Mouse (Mus musculus) cerebellum, adult 9-10 months (tissue): ENCODE data around the gene Abcc9.
"Not testable (repeated sequence)": the region's sequence is repeated elsewhere in the genome, so short reads cannot be mapped to it uniquely, and the experiment has no call there.

Experiments
- DNase-seq: peaks from one replicate; pipeline ENCODE4 v3.0.0; 2022

Gene Abcc9

DNA sequence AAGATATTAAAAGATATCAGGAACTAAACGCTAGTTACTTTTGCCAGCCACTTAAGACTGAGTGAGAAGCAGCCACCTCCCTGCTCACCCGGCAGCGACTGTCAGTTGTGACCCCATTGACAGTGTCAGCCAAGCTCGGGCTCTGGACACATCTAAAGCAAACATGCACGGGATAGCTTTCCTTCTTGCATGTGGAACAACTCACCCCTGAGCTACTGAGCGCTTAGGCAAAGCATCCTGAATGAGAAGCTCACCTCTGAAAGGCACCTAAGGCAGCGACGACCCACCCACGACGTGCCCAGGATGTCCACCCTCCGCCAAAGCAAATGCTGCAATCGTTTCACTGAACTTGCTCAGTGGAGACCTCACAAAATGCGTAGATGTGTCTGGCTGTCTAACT is 954 bp downstream of the Abcc9 start:
- DNase-seq: no peak

DNA sequence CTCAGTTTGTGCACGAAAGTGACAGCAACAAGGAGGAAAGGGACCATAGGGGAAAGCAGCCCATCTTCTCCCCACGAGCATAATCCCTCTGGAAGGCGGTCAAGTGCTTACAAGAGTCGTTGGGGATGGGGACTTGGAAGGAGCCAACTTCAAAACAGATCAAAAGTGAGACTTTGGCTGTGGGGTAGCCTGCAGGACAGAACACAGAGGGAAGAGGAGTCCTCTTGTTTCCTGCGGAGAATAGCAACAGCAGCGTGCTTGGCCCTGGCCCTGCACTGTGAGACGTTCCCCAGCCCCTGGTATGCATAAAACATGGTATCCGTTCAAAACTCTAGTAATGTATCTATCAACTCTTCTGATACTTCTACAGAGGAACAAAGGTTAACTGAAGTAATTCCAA is 1.4 kb downstream of the Abcc9 start:
- DNase-seq: no peak

DNA sequence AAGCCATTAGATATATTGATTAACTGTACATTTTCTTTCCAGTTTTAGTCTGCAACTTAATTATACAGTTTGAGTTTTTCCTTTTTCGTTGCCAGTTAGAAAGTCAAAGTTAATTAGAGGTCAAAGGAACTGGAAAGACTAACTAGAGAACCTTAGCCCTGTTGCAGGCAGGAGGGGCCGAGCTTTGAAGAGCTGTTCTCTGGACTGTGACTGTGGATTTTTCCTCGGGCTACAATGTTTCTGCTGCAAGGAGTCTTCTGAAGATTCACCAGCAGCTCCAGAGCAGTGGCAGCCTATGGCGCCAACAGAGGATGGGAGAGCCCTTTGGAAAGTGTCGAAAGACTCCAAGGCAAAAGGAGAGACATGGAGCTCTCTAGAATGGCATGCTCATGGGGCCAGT is 10.0 kb downstream of the Abcc9 start:
- DNase-seq: no peak

DNA sequence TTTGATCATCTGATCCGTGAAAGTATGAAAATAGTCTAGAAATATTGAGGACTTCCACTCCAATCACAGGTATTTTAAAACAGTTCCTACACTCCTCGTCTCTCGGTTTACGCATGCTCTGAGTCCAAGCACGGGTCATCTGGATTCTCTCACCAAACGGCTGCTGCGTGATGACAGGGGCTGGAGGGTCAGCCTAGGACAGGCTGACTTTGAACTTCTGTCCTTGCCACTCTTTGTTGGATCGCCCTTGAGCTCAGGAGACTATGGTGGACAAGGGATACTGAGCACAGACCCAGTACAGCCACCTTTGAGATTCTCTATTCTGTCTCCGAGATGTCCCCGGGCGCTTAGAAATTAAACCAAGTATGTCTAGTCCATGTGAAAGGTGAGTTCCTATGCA is 12.4 kb downstream of the Abcc9 start:
- DNase-seq: no peak

DNA sequence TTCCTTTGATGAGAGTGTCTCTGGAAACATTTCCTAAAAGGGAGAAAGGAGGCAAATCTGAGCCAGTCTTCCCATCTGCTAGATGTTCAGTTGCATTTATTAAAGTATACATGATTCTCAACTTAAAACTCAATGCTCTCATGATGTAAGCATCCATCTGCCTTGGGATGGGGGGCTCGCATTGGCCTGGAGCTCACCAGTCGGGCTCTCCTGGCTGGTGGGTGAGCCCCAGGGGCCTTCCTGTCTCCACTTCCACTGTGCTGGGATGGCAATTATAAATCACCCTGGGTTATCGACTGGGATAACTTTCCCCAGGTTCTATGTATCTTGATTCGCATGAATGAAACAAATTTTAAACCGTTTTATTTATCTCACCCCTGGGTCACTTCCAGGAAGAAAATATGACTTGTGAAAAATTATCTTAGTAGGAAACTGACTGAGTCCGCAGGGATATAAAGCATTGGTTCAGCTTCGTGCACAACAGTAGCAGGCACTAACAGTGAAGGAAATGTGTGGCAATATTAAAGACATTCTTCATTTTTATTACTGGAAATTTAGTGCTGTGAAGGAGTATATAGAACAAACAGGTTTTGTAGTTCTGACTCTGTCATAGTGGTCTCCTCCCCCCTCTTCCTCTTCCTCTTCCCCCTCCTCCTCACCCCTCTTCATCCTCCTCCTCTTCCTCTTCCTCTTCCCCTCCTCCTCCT is 19.0 kb downstream of the Abcc9 start:
- no peak for DNase-seq

DNA sequence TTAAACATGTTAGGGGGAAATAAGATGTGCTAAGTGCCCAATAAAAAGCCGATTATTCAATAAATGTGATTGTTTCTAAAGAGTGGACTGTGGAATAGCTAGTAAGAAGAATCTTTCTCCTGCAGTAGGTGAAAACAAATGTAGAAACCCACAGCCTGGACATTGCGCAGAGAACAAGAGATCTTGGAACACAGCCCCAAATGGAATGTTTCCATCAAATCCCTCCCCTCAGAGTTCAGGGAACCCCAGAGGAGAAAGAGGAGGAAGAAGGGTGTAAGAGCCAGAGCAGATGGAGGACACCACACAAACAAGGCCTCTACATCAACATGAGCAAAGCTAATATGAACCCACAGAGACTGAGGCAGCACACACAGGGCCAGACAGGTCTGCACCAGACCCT is 32.1 kb downstream of the Abcc9 start:
- no peak for DNase-seq

DNA sequence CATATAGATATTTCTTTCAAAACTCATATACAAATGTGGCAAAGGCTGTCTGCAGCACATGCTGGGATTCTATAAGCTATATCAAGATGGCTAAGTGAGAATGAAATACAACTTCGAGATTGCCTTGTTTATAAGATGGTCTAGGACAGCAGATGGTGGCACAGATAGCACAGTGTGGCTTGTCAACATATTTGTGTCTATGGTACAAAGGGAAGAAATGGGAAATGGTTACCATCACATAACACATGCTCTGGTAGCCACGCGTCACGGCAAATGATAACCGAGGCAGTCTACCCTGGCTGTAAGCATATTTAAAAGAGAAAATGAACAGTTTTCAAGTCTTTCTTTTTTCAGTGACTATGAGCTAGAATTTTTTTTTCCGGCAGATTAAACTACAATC is 32.8 kb downstream of the Abcc9 start:
- no peak for DNase-seq

DNA sequence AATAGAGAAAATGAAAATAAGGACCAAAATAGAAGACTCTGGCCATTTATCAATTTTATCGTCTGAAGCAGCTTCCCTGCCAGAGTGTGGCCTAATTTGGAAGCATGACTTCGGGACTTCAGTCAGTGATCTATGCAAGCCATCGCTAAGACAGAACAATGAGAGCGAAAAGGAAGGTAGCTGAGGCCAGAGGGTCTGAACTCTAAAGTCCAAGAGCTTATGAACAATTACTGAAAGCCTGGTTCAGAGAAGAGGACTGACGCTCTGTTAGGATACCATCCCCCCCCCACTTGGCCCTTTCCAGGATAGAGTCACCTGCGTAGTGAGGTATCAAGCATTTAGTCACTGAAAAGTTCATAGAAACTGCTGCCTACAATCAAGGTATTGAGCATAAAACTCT is 33.3 kb downstream of the Abcc9 start:
- DNase-seq: no peak

DNA sequence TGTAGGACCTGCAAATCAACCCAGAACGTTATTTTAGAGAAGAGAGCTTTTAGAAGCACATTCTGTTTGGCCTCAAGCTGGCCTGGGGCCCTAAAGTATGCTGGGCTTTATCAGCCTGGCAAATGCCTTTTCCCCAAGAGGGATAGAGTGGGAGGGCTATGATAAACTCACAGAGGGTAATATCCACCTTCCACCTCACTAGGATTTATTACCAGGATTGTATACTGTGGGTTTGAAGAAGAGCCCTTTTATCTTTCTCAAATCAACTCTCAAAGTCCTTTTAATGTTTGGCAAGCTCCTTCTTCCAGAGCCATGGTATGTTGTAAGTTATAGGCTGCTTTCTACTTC is 33.7 kb downstream of the Abcc9 start:
- no peak for DNase-seq

DNA sequence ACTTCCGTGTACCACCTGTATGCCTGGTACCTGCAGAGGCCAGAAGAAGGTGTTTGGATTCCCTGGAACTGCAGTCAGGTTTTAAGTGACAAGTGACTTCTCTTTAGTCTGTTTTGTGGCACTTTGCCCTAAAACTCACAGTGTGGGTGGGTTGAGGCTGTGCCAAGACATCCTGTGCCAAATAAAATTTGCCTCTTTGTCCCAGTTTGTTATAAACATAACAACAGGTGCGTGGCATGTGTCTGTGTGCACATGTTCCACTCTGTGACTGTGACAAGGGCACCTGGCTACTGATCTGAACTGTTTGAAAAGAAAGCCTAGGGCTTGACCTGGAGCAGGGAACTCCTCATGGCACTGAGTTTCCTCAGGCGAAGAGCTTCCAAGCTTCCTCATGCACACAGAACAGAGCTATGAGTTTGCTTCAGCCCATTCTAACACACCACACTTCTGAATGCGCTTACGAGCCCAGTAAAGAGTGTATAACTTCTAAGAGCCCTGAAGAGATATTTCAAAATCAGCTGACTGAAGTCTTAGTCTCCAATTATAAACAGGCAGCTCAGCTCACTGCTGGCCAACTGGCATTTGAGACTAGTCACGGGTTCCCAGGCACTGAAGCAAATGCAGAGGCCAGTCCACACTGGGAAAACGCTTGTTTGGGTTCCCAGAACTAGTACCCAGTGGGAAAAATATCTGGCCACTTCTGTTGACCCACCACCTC is 34.3 kb downstream of the Abcc9 start:
- DNase-seq: no peak

DNA sequence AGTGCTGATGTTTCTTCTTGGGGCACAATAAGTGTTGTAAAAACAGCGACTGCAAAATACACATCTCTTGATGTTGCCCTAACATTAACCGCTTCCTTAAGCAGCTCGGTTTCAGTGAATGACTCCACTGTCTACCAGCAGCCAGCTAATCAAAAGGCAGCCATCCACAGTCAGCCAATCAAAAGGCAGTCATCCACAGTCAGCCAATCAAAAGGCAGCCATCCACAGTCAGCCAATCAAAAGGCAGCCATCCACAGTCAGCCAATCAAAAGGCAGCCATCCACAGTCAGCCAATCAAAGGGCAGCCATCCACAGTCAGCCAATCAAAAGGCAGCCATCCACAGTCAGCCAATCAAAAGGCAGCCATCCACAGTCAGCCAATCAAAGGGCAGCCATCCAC is 40.1 kb downstream of the Abcc9 start:
- not testable (repeated sequence) for DNase-seq

DNA sequence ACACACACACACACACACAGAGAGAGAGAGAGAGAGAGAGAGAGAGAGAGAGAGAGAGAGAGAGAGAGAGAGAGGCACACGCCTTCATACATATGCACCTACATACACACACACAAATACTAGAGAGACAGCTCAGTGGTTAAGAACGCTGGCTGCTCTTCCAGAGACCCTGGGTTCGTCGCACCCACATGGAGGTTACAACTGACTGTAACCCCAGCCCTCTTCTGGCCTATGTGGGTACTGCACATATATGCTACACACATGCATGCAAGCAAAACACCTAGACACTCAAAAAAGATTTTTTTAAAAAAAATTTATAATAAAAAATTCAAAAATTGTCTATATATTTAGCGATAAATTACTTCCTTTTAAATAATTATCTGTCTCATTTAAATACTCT is 43.1 kb downstream of the Abcc9 start:
- no peak for DNase-seq

DNA sequence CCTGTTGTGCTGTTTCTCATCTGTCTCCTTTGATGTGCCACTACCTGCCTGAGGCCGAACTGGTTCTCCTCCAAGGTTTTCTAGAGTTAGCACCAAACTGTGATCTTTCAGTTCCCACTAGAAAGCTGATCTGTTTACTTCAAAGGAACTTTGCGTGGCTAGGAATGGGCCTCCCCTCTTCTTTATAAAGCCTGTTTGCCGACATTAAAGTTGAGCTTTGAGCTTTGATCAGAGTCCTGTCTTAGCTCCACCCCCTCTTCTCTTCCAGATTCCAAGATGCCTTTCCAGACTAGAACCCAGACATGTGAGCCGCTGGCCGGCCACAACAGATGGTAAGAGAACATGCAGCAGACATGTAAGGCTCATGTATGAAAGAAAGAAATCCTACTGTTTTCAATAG is 47.6 kb downstream of the Abcc9 start:
- no peak for DNase-seq

DNA sequence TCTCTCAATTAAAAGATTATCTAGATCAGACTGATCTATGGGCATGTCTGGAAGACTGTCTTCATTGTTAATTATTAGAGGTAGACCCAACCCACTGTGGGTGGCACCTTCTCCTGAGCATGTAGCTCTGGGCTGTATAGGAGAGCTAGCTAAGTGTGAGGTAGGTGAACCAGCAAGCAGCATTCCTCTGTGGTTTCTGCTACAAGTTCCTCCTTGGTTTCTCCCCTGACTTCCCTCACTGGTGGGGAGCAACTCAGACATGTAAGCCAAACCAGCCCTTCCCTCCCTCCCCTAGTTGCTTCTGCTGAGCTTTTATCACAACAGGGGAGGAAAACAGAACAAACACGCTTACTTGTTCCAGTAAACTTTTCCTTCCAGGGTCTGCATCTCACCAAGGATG is 49.9 kb downstream of the Abcc9 start:
- DNase-seq: no peak

DNA sequence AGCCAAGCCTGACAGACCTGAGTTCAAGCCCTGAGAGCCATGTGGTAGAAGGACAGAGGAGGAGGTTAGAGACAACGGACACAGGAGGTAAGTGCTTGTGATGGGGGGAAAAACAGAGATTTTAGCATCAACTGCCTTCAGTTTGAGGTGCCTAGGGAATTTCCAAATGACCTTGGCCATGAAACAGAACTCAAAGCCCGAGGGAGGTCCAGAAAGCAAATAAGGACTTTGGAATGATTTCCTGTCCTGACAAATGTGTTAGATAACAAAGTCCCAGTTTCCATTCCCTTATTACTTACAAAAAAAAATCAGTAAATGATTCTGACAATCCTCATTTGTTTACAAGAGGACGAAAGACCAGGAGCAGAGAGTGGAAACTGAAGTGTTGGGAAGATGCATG is 52.8 kb downstream of the Abcc9 start:
- DNase-seq: no peak

DNA sequence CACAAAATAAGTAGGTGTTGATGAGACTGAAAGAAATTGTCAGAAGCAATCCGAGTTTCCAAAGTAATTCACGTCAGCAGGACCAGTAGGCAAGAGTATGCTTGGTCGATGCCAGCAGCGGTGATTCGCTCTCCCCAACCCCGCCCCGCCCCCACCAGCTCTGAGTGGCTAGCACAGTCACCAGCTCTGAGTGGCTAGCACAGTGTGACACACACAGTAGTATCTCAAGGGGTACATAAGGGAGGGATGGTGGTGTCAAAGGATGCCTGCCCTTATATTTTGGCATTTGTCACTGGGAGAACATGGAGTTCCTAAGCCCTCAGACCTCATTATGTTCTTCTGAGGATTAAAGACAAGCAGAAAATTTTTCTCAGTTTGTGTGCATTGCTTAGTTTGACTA is 56.6 kb downstream of the Abcc9 start:
- no peak for DNase-seq

DNA sequence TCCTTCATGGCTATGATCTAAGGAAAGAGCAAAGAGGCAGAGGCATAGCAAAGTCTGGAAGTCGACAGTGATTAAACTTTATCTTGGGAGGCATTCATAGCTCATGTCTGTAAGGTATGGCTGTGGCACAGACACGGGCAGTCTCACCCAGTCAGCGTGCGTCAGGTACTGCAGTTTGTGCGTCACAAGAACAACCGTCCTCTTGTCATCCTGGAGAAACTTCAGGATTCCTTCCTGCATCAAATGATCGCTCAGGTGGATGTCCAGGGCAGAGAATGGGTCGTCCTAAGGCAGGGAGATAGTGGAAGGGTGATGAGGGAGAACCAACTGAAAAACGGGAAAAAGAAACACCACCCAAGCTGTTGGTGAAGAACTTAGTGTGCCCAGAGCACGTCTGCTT is 62.8 kb downstream of the Abcc9 start:
- no peak for DNase-seq

DNA sequence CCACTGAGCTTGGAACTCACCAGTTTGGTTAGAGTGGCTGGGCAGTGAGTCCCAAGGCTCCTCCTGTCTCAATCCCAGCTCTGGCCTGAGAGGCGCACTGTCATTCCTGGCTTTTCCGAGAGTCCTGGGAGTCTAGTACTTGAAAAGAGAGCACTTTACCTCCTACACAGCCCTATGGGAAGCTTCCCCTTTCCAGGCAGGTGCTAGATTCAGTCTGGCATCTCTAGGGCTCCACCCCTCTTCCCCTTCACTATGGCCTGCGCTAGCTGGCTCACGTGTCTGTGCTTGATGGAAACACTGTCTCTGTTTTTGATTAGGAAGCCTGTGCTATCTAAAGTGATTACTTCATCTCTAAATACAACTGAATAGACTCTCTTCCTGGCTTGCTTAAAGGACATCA is 66.5 kb downstream of the Abcc9 start:
- no peak for DNase-seq

DNA sequence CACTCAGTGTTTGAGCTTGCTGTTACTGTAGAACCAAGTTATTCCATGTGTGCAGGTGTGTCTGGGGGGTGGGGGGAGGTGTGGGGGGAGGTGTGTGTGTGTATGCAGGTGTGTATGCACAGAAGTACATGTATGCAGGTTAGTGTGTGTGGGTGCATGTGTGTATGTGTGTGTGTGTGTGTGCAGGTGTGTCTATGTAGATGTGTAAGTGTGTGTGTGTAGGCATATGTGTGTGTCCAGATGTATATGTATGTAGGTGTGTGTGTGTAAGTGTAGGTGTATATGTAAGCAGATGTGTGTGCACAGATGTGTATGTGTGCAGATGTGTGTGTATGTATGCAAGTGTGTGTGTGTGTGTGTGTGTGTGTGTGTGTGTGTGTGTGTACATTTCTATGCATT is 66.9 kb downstream of the Abcc9 start:
- no peak for DNase-seq

DNA sequence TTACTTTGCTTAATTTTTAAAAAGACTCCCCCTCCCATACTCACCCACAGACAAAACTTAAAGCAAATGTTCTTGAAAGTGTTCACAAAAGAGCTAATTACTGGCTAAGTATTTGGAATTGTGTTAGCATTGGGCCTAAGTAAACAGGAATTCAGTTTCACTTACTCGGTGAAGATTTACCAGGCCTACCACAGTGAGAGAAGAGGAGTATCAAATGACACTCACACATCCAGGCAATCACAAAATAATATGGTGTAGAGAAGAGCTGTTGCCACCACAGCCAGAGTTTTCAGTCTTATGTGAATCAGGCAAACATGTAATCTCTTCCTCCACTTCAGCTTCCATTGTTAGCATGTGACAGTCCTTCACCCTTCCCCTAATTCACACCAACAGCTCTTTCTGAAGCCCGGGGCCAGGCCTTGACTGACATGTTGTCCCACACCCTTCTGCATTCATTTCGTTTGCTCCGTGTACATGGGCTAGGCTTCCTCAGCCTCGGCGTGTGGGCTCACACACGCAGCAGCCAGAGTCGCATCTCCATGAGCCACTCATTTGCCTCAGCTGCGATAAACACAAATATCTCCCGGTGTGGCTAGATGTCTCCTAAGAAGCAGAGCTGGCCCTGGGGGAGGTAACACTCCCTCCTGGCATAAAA is 67.5 kb downstream of the Abcc9 start:
- DNase-seq: no peak

DNA sequence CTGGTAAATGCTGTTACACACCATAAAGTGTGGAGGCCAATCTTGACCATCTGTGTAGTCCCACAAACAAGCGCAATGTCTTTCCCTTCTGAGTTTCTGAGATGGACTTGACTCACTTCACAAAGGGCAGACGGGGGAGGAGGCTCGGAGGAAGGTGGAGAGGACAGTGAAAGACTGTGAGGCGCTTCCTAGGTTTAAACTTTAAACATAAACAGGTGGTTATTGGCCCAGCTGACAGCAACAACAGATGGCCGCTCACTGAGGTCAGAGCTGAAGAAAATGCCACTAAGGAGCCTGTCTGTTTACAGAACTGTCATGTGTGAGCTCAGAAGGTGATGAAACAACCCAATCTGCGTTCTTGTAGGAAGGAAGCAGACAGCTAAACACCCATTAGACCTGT is 78.8 kb downstream of the Abcc9 start:
- DNase-seq: no peak

DNA sequence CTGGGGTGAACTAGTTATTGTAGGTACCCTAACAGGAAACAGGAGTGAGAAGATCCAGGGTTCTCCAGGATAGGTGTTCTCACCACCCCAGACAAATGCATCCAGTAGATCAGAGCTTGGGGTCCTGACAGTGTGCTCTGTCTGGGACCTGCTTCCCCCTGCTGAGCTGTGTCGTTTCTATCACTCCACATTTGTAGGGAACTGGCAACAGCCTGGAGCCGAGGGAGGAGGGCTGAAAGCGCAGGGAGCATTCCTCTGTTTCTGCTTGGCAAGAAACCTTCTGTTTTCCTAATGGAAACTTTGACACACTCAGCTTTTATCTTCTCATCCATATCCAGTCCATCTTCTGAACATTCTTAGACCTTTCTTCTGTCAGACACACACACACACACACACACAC is 85.5 kb downstream of the Abcc9 start:
- no peak for DNase-seq

DNA sequence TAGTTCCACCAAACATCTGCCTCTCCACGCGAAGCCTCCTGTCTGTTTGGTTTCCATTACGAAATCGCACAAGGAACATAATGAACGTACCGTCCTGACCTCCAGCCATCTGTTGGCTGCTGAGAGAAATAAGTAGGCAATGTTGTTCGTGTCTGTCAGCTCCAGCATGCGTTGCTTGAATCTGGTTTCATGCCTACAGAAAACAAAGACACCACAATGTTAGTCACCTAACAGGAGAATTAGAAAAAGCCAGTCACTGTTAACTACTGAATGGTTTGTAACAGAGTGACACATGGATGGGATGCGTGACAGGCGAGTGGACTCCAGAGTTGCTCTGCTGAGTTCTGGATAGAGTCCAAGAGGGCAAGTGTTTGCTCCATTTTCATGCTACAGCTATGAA is 87.8 kb downstream of the Abcc9 start:
- DNase-seq: peak; percentile 8

DNA sequence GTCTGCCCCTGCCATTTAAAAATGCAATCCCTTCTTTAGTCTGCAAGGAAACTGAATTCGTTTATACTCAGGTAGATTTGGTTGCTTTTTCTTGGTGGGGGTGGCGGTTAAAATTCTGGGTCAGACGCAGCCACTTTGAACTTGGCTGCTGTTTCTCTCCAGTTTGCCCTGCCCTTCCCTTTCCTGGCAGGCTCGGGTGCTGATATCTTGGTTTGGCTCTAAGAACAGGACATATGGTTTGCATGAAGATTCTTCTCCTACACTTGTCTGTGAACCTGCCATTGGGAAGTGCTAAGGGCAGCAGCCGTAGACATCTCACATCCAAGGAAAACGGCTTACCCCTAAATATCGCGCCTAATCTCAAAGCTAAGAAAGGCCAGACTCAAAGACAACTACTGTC is 89.7 kb downstream of the Abcc9 start:
- no peak for DNase-seq
